ENCODE assay signal across 8 mouse cellular contexts in genomic region chr7:80231971-80232488, GRCm38 (mm10). TPM values are rescaled to one million over a fixed set of nuclear protein-coding genes. Genes with fewer than 3 reads are reported as not detected.
A peak's percentile ranks its signal among the peaks of the same experiment; 100 is the strongest.
DNase-seq lines count a peak whose midpoint lies in the region; ATAC-seq and TF ChIP-seq lines count a peak whose summit lies in the region.

No protein-coding gene starts in this region.

- no peaks in the 10 kb centered on the region for H3K36me3 ChIP-seq in neural tube, embryonic 11.5 days (ENCODE audit: control insufficient read depth, insufficient read depth, low read length)
- peaks cover 16% of the 10 kb centered on the region for H3K36me3 ChIP-seq in embryonic facial prominence, embryonic 10.5 days (replicated peaks)
- H3K36me3 ChIP-seq in intestine, postnatal 0 days (ENCODE audit: control insufficient read depth, insufficient read depth): peaks cover 18% of the 10 kb centered on the region
- H3K36me3 ChIP-seq in lung, postnatal 0 days (ENCODE audit: insufficient read depth, low read length): peaks cover 7% of the 10 kb centered on the region; the same call in 1 of the 2 replicates

- peak overlapping the region; percentile 60 for H3K4me2 ChIP-seq in neural tube, embryonic 11.5 days (ENCODE audit: low read depth)
- H3K4me2 ChIP-seq in intestine, postnatal 0 days (replicated peaks; ENCODE audit: low read depth): peak overlapping the region; percentile 88
- H3K4me2 ChIP-seq in lung, postnatal 0 days (replicated peaks; ENCODE audit: low read depth, low read length): peak overlapping the region; percentile 67

- no peak; the same call in 1 of the 2 replicates for ATAC-seq in neural tube, embryonic 11.5 days (ENCODE audit: insufficient read depth, low FRiP score, low TSS enrichment)
- peak; percentile 84 for ATAC-seq in intestine, postnatal 0 days
- ATAC-seq in lung, postnatal 0 days: peak; percentile 51

- no peak for DNase-seq in neural tube, embryonic 11.5 days (ENCODE audit: low spot score)
- no peak for DNase-seq in neural tube, embryonic 10.5 days (ENCODE audit: extremely low spot score, low spot score)
- DNase-seq in embryonic facial prominence, embryonic 10.5 days (ENCODE audit: low spot score): no peak
- peak; percentile 61 for DNase-seq in lung, postnatal 0 days (ENCODE audit: low spot score)
- DNase-seq in layer of hippocampus, postnatal 14 days (ENCODE audit: low spot score in 2 of 2): no peak
- no peak for DNase-seq in layer of hippocampus, postnatal 10 days (ENCODE audit: low spot score in 2 of 2)
- DNase-seq in cerebellum, adult 11-12 months: no peak

- peak overlapping the region; percentile 57 for H3K9ac ChIP-seq in neural tube, embryonic 11.5 days (ENCODE audit: low read length)
- peak overlapping the region; percentile 79 for H3K9ac ChIP-seq in intestine, postnatal 0 days (ENCODE audit: low read depth, low read length)
- H3K9ac ChIP-seq in lung, postnatal 0 days (replicated peaks; ENCODE audit: low read depth): peak overlapping the region; percentile 48; the same call in 1 of the 2 replicates

- WGBS in neural tube, embryonic 11.5 days: under 1% methylated on average over 28 of the region's 29 CpGs
- under 1% methylated on average over 29 of the region's 29 CpGs for WGBS in embryonic facial prominence, embryonic 10.5 days
- WGBS in intestine, postnatal 0 days: under 1% methylated on average over 29 of the region's 29 CpGs
- under 1% methylated on average over 22 of the region's 29 CpGs for WGBS in lung, postnatal 0 days

- H3K4me3 ChIP-seq in neural tube, embryonic 11.5 days (ENCODE audit: low read depth, low read length): peak overlapping the region; percentile 59
- H3K4me3 ChIP-seq in embryonic facial prominence, embryonic 10.5 days: peak overlapping the region; percentile 76
- H3K4me3 ChIP-seq in intestine, postnatal 0 days (ENCODE audit: low read depth, low read length): peak overlapping the region; percentile 71
- H3K4me3 ChIP-seq in lung, postnatal 0 days (ENCODE audit: low read depth, low read length): peak overlapping the region; percentile 59

- TF ChIP-seq CTCF in intestine, postnatal 0 days (IDR thresholded peaks at IDR 0.05; ENCODE audit: low read depth): no peak
- TF ChIP-seq CTCF in lung, postnatal 0 days (IDR thresholded peaks at IDR 0.05): no peak

- H3K9me3 ChIP-seq in neural tube, embryonic 11.5 days (ENCODE audit: control insufficient read depth, low read length): no peaks in the 10 kb centered on the region
- no peaks in the 10 kb centered on the region for H3K9me3 ChIP-seq in embryonic facial prominence, embryonic 10.5 days
- H3K9me3 ChIP-seq in intestine, postnatal 0 days (ENCODE audit: control insufficient read depth): no peaks in the 10 kb centered on the region
- no peaks in the 10 kb centered on the region for H3K9me3 ChIP-seq in lung, postnatal 0 days (ENCODE audit: low read length)

- no peaks in the 10 kb centered on the region for H3K27me3 ChIP-seq in neural tube, embryonic 11.5 days (ENCODE audit: control insufficient read depth, insufficient read depth, low read length)
- H3K27me3 ChIP-seq in embryonic facial prominence, embryonic 10.5 days (replicated peaks; ENCODE audit: low read depth, poor library complexity, severe bottlenecking): peaks cover 15% of the 10 kb centered on the region
- H3K27me3 ChIP-seq in intestine, postnatal 0 days (replicated peaks; ENCODE audit: control insufficient read depth, insufficient read depth, low read length): no peaks in the 10 kb centered on the region
- no peaks in the 10 kb centered on the region for H3K27me3 ChIP-seq in lung, postnatal 0 days (replicated peaks; ENCODE audit: insufficient read depth, low read length)

- H3K4me1 ChIP-seq in neural tube, embryonic 11.5 days (ENCODE audit: control insufficient read depth, insufficient read depth, low read length): peaks cover 10% of the 10 kb centered on the region; the same call in 1 of the 2 replicates
- H3K4me1 ChIP-seq in embryonic facial prominence, embryonic 10.5 days: peaks cover 34% of the 10 kb centered on the region
- 0 out of 2 replicates have a peak, but pooled peaks cover 4% of the 10 kb centered on the region for H3K4me1 ChIP-seq in intestine, postnatal 0 days (replicated peaks; ENCODE audit: control insufficient read depth, insufficient read depth, low read length)
- H3K4me1 ChIP-seq in lung, postnatal 0 days (ENCODE audit: insufficient read depth, low read depth, low read length): 0 out of 2 replicates have a peak, but pooled peaks cover 2% of the 10 kb centered on the region

- no peak overlapping the region for H3K27ac ChIP-seq in neural tube, embryonic 11.5 days (ENCODE audit: low read depth, low read length)
- peak overlapping the region; percentile 82 for H3K27ac ChIP-seq in embryonic facial prominence, embryonic 10.5 days (replicated peaks)
- H3K27ac ChIP-seq in intestine, postnatal 0 days (ENCODE audit: low read depth, low read length): peak overlapping the region; percentile 98
- peak overlapping the region; percentile 74 for H3K27ac ChIP-seq in lung, postnatal 0 days (ENCODE audit: low read length)

- TF ChIP-seq EP300 in lung, postnatal 0 days (IDR thresholded peaks at IDR 0.05): no peak

RNA-seq across cellular contexts. Expression of gene Cib1, which starts 0.6 kb away (rescaled TPM):
- polyA plus RNA-seq in neural tube, embryonic 11.5 days (2014; fragmentation: Nextera tagmentation; extraction: Ambion mirVana): 53.2 and 65.5 TPM in 2 replicates
- 67.4 and 70.8 TPM in 2 replicates for polyA plus RNA-seq in embryonic facial prominence, embryonic 10.5 days (2016; fragmentation: Nextera tagmentation; extraction: Ambion mirVana)
- polyA plus RNA-seq in intestine, postnatal 0 days (2015; fragmentation: Nextera tagmentation; extraction: Ambion mirVana): 526 and 531 TPM in 2 replicates
- polyA plus RNA-seq in lung, postnatal 0 days (2015; fragmentation: Nextera tagmentation; extraction: Ambion mirVana): 108 and 123 TPM in 2 replicates
- 10 to 100 TPM; 28.1 to 28.8 TPM for total RNA-seq in layer of hippocampus, postnatal 14 days (2021)
- 10 to 100 TPM; 23.4 to 24.3 TPM for total RNA-seq in layer of hippocampus, postnatal 10 days (2021)

RNA-seq across cellular contexts. Expression of gene Gdpgp1, which starts 0.6 kb away (rescaled TPM):
- polyA plus RNA-seq in neural tube, embryonic 11.5 days (2014; fragmentation: Nextera tagmentation; extraction: Ambion mirVana): 4.5 and 4.9 TPM in 2 replicates
- 6.6 and 6.7 TPM in 2 replicates for polyA plus RNA-seq in embryonic facial prominence, embryonic 10.5 days (2016; fragmentation: Nextera tagmentation; extraction: Ambion mirVana)
- polyA plus RNA-seq in intestine, postnatal 0 days (2015; fragmentation: Nextera tagmentation; extraction: Ambion mirVana): 6.5 and 7.4 TPM in 2 replicates
- polyA plus RNA-seq in lung, postnatal 0 days (2015; fragmentation: Nextera tagmentation; extraction: Ambion mirVana): 2.6 and 2.8 TPM in 2 replicates
- total RNA-seq in layer of hippocampus, postnatal 14 days (2021): 1 to 10 TPM; 6.3 to 6.4 TPM
- 1 to 10 TPM; 6.4 to 6.7 TPM for total RNA-seq in layer of hippocampus, postnatal 10 days (2021)

RNA-seq across cellular contexts. Expression of gene Ttll13, which starts 14.1 kb away (rescaled TPM):
- 1.3 and 2.1 TPM in 2 replicates for polyA plus RNA-seq in neural tube, embryonic 11.5 days (2014; fragmentation: Nextera tagmentation; extraction: Ambion mirVana)
- polyA plus RNA-seq in embryonic facial prominence, embryonic 10.5 days (2016; fragmentation: Nextera tagmentation; extraction: Ambion mirVana): 0.57 and 0.89 TPM in 2 replicates
- polyA plus RNA-seq in intestine, postnatal 0 days (2015; fragmentation: Nextera tagmentation; extraction: Ambion mirVana): 0.77 and 1.3 TPM in 2 replicates
- 1.9 and 2.1 TPM in 2 replicates for polyA plus RNA-seq in lung, postnatal 0 days (2015; fragmentation: Nextera tagmentation; extraction: Ambion mirVana)
- 1 to 10 TPM in 1 of 2 experiments, under 1 TPM in 1; 0.95 to 1.6 TPM for total RNA-seq in layer of hippocampus, postnatal 14 days (2021)
- total RNA-seq in layer of hippocampus, postnatal 10 days (2021): 1 to 10 TPM; 1.4 to 1.5 TPM

RNA-seq across cellular contexts. Expression of gene Ngrn, which starts 29.0 kb away (rescaled TPM):
- 42.9 and 43.3 TPM in 2 replicates for polyA plus RNA-seq in neural tube, embryonic 11.5 days (2014; fragmentation: Nextera tagmentation; extraction: Ambion mirVana)
- 42.7 and 43.2 TPM in 2 replicates for polyA plus RNA-seq in embryonic facial prominence, embryonic 10.5 days (2016; fragmentation: Nextera tagmentation; extraction: Ambion mirVana)
- polyA plus RNA-seq in intestine, postnatal 0 days (2015; fragmentation: Nextera tagmentation; extraction: Ambion mirVana): 28.2 and 30.2 TPM in 2 replicates
- 40.8 and 46.0 TPM in 2 replicates for polyA plus RNA-seq in lung, postnatal 0 days (2015; fragmentation: Nextera tagmentation; extraction: Ambion mirVana)
- total RNA-seq in layer of hippocampus, postnatal 14 days (2021): 10 to 100 TPM; 38.9 to 39.3 TPM
- 10 to 100 TPM; 37.2 to 39.4 TPM for total RNA-seq in layer of hippocampus, postnatal 10 days (2021)

RNA-seq across cellular contexts. Expression of gene Vps33b, which starts 37.4 kb away (rescaled TPM):
- 15.1 and 15.8 TPM in 2 replicates for polyA plus RNA-seq in neural tube, embryonic 11.5 days (2014; fragmentation: Nextera tagmentation; extraction: Ambion mirVana)
- polyA plus RNA-seq in embryonic facial prominence, embryonic 10.5 days (2016; fragmentation: Nextera tagmentation; extraction: Ambion mirVana): 17.3 and 18.0 TPM in 2 replicates
- polyA plus RNA-seq in intestine, postnatal 0 days (2015; fragmentation: Nextera tagmentation; extraction: Ambion mirVana): 11.7 and 12.9 TPM in 2 replicates
- 2.8 and 3.4 TPM in 2 replicates for polyA plus RNA-seq in lung, postnatal 0 days (2015; fragmentation: Nextera tagmentation; extraction: Ambion mirVana)
- 10 to 100 TPM; 21.4 TPM for total RNA-seq in layer of hippocampus, postnatal 14 days (2021)
- 10 to 100 TPM; 23.0 to 25.6 TPM for total RNA-seq in layer of hippocampus, postnatal 10 days (2021)
